Mouse (Mus musculus) layer of hippocampus, adult 18-20 months (tissue): Measurements from ENCODE around the gene Gm42791. TPM values are rescaled to one million over a fixed set of nuclear protein-coding genes. Genes with fewer than 3 reads are reported as not detected.

Experiments used
- DNase-seq, 2 experiments: peaks; one replicate each; pipeline ENCODE4 v3.0.0; 2022; ENCODE audit warnings: low spot score in 2 of 2
- long read RNA-seq: library from polyadenylated mRNA; stranded (forward); transcript quantifications from one replicate; pipeline ENCODE4 v2.0.0, GENCODE M21; 2021
- total RNA-seq, 2 experiments: library from RNA; stranded (reverse); gene quantifications; 2 replicates each; pipeline ENCODE4 v1.2.3; 2021

The Gm42791 gene
- 10 to 100 TPM; 32.0 to 32.9 TPM for total RNA-seq
- long read RNA-seq: 0 reads

DNA sequence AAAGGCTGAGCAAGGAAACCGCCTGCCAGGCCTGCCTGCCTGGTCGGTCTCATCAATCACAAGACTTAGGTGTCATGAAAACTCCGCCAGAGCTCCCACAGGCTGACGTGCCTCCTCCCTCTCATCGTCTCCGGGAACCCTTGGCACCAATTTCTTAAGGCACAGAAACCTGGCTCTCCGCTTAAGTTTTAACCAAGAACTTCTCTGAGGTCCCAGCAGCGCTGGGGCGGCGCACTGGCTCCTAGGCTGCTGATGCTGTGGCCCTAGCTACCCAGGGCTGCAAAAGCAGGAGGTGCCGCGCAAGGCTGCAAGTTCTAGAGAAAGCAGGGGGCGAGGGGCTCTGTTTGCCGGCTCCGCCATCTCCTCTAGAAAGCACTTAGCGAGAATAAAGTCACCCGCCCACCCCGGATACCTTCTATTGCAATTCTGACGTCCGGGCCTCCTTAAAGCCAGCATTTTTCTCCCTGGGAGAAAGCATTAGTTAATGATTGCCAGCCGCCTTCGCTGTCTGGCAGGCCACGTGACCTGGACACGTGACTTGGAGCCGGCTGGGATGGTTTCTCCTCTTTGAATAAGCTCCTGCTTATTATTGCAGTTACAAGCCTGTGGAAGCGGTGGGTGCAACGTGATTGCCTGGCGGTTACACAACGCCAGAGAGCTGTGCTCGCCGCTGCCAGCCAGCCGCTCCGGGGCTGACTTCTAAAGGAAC lies at the start of gene Gm42791:
Gene Gm42791, minus strand, starts transcription at position 442 of the 709 bp plus-strand sequence.
- DNase-seq: peak; percentile 95 to 98

DNA sequence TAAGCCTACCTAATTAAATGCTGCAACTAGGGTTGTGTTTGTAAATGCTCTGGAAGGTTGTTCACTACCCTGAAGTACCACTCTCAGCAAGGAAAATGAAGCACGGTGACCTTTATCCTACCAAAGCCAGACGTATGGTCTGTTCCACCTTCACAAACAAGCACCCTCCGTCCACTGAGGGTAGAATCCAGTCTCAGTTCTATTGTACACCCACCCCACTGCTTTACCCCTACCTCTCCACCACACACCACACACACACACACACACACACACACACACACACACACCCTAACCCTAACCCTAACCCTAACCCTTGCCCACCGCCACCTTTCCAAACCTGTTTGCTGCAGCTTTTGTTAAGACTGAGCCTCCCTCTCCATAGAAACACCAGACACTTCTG lies 49.1 kb upstream of the Gm42791 start:
- no peak for DNase-seq

DNA sequence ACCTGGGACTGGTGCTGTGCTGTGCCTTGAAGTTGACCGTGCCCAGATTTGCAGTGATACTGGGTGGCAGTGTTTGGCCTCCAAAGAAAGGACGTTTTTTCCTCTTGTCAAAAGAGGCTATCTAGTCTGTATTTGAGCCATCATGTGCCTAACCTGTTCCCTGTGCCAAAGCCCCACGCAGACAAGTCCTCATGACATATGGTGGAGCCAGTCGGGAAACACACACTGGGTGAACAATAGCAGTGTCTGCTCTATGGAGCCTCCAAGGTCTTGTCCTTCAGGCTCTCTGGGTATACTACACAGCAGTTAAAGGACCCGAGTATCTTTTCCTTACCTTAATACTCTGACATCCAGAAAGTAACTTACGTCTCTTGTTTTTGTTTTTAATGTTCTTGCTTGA lies 48.3 kb upstream of the Gm42791 start:
- no peak for DNase-seq

DNA sequence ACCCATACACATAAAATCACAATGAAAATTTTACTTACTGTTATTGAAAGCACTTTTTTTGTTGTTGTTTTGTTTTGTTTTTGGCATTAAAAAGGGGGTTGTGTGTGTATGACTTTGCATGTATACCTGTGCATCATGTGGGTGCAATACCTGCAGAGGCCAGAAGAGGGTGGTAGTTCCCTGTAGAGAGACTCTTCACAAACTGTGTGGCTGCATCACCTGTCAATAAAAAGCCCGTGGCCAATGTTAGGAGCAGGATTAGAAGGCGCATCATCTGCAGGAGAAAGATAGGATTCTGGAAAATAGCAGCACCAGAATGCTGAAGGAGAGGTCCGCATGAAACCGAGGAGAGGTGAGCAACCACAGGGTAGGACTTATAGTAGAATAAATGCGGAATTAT lies 44.9 kb upstream of the Gm42791 start:
- DNase-seq: no peak

DNA sequence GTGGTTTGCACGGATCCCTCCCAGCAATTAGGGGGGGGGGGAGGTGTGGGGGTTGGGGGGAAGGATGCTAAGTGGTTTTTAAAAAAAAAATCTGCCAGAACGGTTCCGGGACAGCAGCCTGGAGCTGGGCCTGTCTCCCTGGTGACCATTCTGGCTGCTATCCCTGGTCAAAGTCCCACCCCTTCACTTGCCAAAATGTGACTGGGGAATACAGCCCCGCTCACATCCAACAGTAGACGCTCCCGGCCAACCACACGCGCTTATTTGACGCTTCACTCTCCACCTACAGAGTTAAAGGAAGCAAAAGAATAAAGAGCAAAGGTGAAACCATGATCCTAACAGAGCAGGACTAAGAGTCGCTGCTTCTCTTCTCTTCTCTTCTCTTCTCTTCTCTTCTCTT lies 42.8 kb upstream of the Gm42791 start:
- peak in 1 of 2 experiments; percentile 42 for DNase-seq

DNA sequence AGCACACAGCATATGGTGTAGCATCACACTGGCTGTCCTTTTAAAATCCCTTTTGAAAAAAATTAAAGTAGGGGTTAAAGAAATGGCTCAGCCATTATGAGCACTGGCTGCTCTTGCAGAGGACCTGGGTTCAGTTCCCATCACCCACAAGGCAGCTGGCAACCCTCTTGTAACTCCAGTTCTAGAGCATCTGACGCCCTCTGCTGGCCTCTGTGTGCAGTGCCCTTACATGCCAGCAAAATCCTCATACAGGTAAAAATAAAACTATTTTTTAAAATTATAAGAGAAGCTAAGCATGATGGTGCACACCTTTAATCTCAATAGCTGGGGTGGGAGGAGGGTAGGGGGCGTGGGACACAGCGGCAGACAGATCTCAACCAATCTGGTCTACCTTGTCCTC lies 42.0 kb upstream of the Gm42791 start:
- DNase-seq: no peak

DNA sequence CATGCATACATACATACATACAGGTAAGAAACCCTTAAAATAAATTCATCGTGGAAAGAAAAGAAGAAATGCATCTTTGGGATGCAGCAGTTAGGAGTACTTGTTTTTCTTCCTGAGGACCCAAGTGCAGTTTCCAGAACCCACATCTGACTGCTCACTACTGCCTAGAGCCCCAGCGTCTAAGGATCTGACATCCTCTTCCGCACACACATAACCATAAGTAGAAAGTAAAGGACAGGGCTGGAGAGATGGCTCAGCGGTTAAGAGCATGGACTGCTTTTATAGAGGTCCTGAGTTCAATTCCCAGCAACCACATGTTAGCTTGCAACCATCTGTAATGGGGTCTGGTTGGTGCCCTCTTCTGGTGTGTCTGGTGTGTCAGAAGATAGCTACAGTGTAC lies 37.5 kb upstream of the Gm42791 start:
- DNase-seq: no peak

DNA sequence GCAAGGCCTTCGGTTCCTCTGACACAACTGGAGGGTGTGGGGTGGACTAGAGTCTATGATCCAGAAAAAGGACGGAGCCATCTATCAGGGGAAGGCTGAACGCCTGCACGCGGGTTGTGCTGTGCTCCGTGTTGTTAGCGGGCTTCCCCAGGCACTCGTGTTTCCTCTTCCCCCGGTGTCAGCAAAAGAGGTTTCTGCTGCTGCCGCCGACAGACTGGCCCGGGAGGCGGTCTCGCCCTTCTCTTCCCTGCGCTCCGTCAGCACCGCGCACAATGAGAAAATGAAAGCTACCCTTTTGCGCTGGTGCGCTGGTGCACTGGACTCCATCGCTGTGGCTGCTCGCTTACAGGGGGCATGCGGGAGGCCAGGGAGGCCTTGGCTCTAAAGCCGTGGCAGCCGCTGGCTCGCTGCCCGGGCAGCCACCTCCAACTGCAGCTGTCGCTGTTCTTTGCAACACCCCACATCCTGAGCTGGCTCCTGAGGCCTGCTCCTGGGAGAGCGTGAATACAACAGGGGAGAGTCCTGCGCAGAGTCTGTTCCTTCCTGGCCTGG lies 36.3 kb upstream of the Gm42791 start:
- peak in 1 of 2 experiments; percentile 62 for DNase-seq

DNA sequence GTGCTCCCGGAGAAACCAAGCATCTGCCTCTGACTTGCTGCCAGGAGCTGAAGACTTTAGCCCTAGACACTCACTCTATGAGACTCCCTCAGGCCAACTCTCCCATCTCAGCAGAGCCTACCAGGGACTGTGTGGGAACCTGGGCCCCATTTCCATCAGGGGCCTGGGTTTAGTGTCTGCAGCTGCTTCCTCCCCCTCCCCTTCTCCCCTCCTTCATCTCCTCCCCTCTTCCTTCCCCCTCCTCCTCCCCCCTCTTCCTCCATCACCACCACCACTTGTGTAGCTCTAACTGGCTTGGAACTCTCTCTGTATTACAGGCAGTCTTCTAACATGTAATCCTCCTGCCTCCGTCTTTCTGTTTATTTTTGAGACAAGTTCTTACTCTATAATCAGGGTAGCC lies 35.2 kb upstream of the Gm42791 start:
- no peak for DNase-seq

DNA sequence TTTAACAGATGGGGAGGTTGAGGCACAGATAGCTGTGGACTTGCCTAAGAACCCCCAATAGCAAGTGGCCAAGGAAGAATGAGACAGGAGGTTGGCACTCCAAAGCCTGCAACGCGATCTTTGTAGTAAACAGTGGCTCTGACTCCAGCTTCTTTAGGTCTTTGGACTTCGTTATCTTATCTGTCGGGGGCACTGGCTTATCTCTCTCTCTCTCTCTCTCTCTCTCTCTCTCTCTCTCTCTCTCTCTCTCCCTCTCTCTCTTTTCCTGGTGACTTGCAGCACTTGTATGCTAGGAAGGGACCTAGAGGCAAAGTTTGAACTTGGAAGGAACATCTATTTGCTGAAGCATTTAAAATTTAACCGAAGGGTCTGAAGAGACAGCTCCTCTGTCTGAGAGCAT lies 33.4 kb upstream of the Gm42791 start:
- DNase-seq: no peak

DNA sequence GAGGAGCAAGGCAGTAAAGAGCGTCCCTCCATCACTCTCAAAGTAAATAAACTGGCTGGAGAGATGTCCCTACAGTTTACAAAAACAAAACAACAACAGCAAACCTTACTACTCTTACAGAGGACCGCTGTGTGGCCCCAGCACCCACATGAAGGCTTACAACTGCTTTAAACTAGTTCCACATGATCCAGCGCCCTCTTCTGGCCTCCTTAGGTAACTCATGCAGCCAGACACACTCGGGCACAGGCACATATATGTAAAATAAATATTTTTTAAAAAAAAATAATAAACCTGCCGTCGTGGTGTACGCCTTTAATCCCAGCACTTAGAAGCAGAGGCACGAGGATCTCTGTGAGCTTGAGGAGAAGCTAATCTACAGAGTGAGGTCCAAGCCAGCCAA lies 32.4 kb upstream of the Gm42791 start:
- no peak for DNase-seq

DNA sequence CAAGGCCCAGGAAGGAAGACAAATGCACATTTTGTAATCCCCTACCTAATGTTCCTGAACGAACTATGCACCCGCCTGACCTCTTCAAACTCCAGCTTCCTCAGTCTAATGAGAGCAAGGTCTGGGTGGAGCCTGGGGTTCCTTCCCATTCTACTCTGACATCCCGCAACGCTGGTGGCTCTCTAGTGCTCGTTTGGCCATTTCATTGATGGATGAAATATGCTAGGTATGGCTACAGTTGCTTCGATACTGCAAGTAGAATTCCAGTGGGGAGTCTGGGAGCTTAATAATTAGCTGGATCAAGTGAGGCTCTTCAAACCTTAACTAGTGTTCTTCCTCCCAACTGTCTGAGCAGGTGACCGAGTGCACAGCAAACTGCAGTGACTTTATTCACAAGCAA lies 26.2 kb upstream of the Gm42791 start:
- DNase-seq: no peak

DNA sequence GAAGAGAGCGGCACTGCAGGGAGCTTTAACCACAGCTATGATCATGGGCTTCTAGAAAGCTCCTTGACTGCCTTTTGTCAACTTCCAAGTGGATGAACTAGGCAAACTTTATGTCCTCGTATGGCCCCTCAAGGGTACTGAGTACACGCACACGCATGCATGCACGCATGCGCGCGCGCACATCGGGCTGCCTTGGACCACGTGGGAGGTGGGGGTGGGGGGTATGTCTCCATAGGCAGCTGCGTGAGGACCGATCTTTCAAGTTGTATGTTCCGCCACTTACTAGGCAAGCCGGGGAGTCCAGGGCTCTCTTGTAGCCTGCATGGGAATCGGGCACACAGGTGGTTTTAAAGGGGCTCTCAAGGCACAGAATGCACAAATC lies 25.7 kb upstream of the Gm42791 start:
- no peak for DNase-seq

DNA sequence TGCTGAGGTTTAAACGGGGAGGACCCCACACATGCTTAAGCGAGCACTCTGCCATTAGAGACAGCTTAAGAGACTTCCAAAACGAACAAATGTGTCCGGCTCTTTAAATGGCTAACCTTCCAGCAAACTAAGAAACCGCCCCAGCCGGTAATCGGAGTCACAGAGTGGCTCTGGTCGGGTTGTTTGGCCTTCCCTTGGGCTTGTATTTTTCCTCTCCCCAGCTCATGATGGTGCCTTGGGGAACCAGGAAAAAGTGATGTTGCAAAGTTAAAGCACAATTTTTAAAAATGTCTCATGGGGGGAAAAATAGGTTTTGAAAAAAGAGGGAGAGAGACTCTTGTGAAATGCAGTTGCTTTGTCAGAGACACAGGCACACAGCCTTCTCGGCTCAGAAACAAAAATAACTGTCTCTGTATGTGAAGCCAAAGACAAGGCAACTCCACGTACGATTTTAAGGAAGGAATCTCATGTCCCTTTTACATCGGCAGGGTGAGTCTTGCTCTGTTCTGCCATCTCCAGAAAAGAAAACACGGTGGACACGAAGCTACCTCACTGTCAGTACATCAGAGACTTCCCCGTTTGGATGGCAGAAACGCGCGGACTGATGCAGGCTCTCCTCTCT lies 25.2 kb upstream of the Gm42791 start:
- no peak for DNase-seq

DNA sequence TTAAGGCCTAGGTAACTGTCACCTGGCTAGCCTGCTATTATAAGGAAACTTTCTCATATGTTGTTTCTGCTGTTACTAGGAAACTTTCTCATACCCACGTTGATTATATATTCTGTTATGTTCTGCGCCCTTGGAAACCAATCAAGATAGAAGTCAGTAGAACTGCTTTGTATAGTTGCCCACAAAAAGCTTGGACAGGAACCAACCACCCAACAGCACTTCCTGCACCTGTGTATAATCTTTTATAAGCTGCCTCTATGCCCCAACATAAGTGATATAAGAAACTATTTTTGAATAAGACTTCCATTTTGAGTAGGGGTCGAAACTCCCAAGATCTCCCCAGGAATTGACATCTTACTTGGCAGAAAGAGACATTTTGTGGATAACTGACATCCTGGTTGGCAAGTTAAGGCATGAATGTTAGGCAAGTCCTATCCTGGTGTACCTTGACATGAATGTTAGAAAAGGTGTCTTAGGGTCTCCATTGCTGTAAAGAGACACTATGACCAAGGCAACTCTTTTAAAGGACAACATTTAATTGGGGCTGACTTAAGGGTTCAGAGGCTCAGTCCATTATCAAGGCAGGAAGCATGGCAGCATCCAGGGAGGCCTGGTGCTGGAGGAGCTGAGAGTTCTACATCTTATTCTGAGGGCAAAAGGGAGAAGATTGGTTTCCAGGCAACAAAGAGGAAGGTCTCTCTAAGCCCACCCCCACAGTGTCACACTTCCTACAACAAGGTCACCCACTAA lies 22.9 kb upstream of the Gm42791 start:
- no peak for DNase-seq

DNA sequence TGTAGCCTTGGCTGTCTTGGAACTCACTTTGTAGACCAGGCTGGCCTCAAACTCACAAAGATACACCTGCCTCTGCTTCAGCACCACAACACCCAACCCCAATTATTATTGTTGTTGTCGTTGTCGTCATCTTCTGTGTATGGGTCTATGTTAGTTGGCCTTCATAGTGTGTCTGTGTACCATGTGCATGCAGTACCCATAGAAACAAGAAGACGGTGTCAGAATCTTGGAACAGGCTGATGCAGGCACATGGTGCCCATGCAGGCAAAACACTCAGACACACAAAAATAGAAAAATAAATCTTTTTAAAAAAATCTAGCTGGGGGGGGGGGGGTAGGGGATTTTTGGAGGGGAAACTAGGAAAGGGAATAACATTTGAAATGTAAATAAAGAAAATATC lies 22.2 kb upstream of the Gm42791 start:
- no peak for DNase-seq

DNA sequence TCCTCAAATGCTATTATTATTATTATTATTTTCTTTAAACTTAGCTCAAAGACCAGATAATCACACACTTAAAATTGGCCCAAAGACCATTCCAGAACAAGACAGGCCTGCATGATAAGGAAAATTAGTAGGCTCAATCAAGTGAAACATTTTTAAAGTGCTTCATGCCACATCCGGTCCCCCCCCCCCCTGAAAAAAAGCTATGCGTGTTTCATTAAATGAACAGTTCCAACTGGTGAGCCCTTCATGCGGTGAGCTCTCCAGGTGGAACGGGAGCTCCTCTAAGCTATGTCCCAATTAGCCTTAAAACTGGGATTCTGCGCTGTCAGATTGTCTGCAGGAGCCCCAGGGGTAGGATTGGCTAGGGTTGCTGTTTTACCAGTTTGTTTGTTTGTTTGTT lies 21.3 kb upstream of the Gm42791 start:
- DNase-seq: no peak

DNA sequence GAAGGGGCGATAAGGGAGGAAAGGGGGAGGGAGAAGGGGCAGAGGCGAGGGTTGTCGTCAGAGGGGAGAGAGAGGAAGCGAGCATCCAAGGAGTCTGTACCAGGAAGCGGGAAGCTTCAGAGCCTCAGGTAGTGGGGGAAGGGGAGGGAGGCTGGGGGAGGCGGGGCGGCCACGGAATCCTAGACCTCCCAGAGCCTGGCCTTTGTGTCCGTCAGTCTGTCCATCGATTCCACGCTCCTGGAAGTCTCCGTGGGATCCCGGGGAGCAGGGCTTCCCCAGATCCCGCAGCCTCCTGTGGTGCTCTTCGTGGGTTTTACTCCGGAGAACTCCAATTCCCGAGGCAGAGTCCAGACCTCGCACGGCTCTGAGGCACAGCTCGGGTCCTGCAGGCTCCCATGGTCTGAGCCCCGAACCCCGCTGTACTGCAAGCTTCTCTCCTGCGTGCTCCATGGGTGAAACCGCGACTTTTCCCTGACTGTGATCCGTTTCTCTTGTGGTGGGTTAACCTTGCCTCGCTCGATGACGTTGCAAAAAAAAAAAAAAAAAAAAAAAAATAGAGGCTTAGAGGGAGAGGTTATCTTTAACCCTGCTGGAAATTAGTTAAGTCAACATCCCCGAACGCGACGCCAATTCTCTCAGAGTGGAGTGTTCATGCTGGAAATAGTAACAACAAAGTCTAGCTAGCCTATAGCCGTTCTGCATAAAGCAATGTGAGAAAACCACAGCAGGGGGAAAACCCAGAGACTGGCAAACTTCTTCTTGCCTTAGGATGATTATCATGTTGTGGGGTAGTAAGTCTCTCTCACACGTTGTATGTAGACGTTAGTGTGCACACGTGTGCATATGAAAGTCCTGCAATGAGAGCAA lies 20.6 kb upstream of the Gm42791 start:
- DNase-seq: no peak

DNA sequence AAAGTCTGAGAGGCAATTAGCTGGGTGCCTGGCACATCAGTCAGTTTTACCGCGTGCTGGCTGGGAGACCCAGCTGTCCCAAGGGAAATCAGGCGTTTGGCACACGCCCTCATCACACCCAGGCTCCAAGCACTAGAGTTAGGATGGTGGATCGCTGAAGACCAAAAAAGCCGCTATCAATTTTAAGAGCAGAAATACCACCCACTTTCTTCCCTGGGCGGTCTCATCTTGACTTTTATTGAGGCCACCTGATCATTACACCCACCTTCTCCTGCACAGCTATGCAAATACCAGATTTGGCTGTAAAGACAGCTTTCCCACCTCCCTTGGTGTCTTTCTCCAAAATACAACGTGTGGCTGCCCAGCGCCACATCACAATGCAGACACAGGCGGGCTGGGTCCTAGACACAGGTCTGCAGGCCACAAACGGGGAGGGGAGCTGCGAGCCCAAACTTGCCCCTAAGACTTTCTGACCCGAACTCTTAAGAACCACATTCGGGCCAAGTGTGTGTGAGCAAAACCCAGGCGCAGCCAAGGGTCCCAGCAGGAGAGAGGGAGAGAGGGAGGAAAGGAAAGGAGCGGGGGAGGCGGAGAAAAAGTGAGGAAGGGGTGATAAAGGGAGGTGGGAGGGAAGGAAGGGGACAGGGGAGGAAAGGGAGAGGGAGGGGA lies 19.8 kb upstream of the Gm42791 start:
- no peak for DNase-seq

DNA sequence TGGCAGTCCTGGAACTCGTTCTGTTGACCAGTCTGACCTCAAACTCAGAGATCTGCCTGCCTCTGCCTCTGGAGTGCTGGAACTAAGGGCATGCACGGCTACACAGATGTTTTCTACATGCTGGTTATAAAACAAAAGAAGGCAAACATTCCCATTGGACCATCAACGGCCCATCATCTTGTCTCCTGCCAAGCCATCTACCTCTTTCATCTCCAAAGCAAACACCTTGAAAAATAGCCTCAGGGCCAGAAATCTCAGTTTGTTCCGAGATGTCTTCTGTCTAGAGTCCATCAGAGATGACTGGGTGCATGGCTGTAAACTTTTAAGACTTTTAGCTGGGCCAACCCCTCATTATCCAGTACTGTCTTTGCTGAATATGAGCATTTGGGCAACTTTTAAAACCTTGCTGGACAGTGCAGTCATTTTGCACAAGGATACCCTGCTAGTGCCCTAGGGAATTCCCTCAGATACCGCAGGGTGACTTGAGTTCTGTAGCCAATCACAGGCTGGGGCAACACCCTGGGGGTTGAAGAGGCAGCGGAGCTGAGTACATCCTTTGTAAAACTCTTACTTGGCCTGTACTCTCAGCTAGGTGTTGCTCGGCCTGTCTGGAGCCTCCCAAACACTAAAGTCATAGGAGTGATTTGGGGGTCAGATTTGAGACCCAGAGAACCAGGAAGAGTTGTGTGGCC lies 19.0 kb upstream of the Gm42791 start:
- no peak for DNase-seq
